Mouse (Mus musculus): ENCODE measurements around the gene Orm3. TPM values are rescaled to one million over a fixed set of nuclear protein-coding genes. Genes with fewer than 3 reads are reported as not detected.

Orm3 gene
- polyA plus RNA-seq (2012; rRNA removed), result not detected in 2 replicates

GRCm38 (mm10) chr4:63355877-63356665, at the start of gene Orm3:
Gene Orm3 (plus strand): TSS chr4:63356162.

GRCm38 (mm10) chr4:63344295-63344694, 11.7 kb upstream of the Orm3 start, which contains the start of gene Orm1:
Gene Orm1 (plus strand): TSS chr4:63344560.

DNA sequence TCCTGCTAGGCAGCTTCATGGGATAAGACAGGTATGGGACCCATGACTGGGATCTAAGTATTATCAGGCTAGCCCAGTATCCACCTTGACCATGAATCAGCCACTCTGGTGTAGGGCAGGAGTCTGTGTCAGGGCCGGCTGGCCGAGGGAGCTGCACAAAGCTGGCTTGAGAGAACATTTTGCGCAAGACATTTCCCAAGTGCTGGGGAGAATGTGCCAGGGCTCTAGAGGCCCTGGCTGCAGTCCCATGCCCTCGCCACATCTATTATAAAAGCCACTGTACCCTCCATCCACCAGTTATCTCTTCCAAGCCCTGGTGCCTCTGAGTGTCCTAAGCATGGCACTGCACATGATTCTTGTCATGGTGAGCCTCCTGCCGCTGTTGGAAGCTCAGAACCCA, 6.2 kb downstream of the Orm3 start, which contains the start of gene Orm2:
Gene Orm2, plus strand, starts transcription at position 300 of the 400 bp plus-strand sequence.

GRCm38 (mm10) chr4:63403040-63403959, 47.3 kb downstream of the Orm3 start, which contains the start of gene Akna:
Gene Akna (minus strand): TSS chr4:63403354.

Other genes with a start within 250 kb of the Orm3 start
- gene Ambp, start 201.4 kb upstream of the Orm3 start, polyA plus RNA-seq (2012; rRNA removed), result 1.5 and 3.9 TPM in 2 replicates
- gene Kif12, start 184.0 kb upstream of the Orm3 start, polyA plus RNA-seq (2012; rRNA removed), result 29.8 and 31.3 TPM in 2 replicates
- 15.0 TPM in 2 replicates for gene Col27a1, start 142.2 kb upstream of the Orm3 start, polyA plus RNA-seq (2012; rRNA removed)
- 0.59 and 0.64 TPM in 2 replicates for gene Orm1, start 11.6 kb upstream of the Orm3 start, polyA plus RNA-seq (2012; rRNA removed)
- not detected in 2 replicates for gene Orm2, start 6.3 kb downstream of the Orm3 start, polyA plus RNA-seq (2012; rRNA removed)
- gene Akna, start 47.2 kb downstream of the Orm3 start, polyA plus RNA-seq (2012; rRNA removed), result 5.4 and 7.6 TPM in 2 replicates
- gene Whrn, start 139.8 kb downstream of the Orm3 start, polyA plus RNA-seq (2012; rRNA removed), result 28.9 and 31.8 TPM in 2 replicates
- gene Atp6v1g1, start 188.6 kb downstream of the Orm3 start, polyA plus RNA-seq (2012; rRNA removed), result 36.6 and 43.5 TPM in 2 replicates
- gene Tmem268, start 202.6 kb downstream of the Orm3 start, polyA plus RNA-seq (2012; rRNA removed), result 15.3 and 15.8 TPM in 2 replicates
- not detected in 2 replicates for gene Gm11213, start 249.1 kb downstream of the Orm3 start, polyA plus RNA-seq (2012; rRNA removed)

All from colon, adult 2 months (tissue).